Mouse (Mus musculus) C2C12 (cell line): Measurements from ENCODE around the gene Zdhhc13. TPM values are rescaled to one million over a fixed set of nuclear protein-coding genes. Genes with fewer than 3 reads are reported as not detected.

Experiments
- H3K27me3 ChIP-seq: one replicate; pipeline ENCODE4 v1.6.1; 2011; ENCODE audit not compliant: control insufficient read depth, insufficient read depth, insufficient read length
- H3K36me3 ChIP-seq: one replicate; pipeline ENCODE4 v1.6.1; 2011; ENCODE audit not compliant: control insufficient read depth, insufficient read depth
- H3K4me3 ChIP-seq: one replicate; pipeline ENCODE4 v1.5.1; 2011; ENCODE audit warnings: mild to moderate bottlenecking, control low read depth; ENCODE audit not compliant: poor library complexity, insufficient read depth, severe bottlenecking
- H3K79me2 ChIP-seq: one replicate; pipeline ENCODE4 v1.6.1; 2011; ENCODE audit not compliant: control insufficient read depth, insufficient read depth
- H3K79me3 ChIP-seq: one replicate; pipeline ENCODE4 v1.6.1; 2011; ENCODE audit warnings: low read depth, control low read depth
- H3ac ChIP-seq: one replicate; pipeline ENCODE3; 2011; ENCODE audit warnings: low read depth; ENCODE audit not compliant: control insufficient read depth, insufficient read length
- CEBPB ChIP-seq: IDR thresholded peaks from one replicate; pipeline ENCODE4 v1.6.1; 2011; ENCODE audit warnings: low read depth, mild to moderate bottlenecking, control low read depth, moderate library complexity
- CTCF ChIP-seq: IDR thresholded peaks from one replicate; pipeline ENCODE4 v1.5.1; 2011; ENCODE audit not compliant: control insufficient read depth, insufficient read depth, insufficient read length
- FOSL1 ChIP-seq: IDR thresholded peaks from one replicate; pipeline ENCODE4 v1.8.0; 2011; ENCODE audit warnings: mild to moderate bottlenecking, low read length; ENCODE audit not compliant: poor library complexity, insufficient read depth, severe bottlenecking
- MAX ChIP-seq: IDR thresholded peaks from one replicate; pipeline ENCODE4 v1.6.1; 2011; ENCODE audit warnings: mild to moderate bottlenecking, control low read depth
- MYOD1 ChIP-seq: IDR thresholded peaks from one replicate; pipeline ENCODE4 v1.6.1; 2011; ENCODE audit warnings: low read depth; ENCODE audit not compliant: control insufficient read depth, insufficient read length
- MYOG ChIP-seq: IDR thresholded peaks from one replicate; pipeline ENCODE4 v1.6.1; 2011; ENCODE audit not compliant: control insufficient read depth, insufficient read length; ENCODE audit errors: extremely low read depth
- USF1 ChIP-seq: IDR thresholded peaks from one replicate; pipeline ENCODE4 v1.6.1; 2011; ENCODE audit warnings: low read depth, mild to moderate bottlenecking, control low read depth, moderate library complexity
- polyA plus RNA-seq: library from polyadenylated mRNA; unstranded; fragments of >200 nt; fragmentation: generic; extraction: Trizol; gene quantifications from one replicate; pipeline ENCODE4 v1.2.1, GENCODE M21; 2012; ENCODE audit warnings: missing spikeins

Gene Zdhhc13
- polyA plus RNA-seq, 1 experiment = 12.2 TPM

DNA sequence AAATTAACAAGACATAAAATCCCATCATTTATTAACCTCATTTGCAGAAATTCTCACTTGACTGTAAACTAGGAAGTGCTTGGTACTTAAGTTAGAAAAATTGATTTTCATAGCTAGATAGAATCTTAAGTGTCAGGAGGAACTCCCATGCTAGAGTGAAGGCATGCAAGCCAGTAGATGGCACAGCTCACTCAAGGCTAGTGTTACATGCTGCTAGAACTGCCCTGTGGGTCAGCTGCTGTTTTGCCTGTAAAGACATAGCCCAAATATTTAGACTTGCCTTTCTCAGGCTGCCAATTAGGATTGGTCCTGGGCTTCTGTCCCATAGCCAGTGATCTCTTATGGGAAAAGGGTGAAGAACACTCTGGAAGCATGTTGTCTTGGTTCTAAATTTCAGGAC is 23.6 kb downstream of the Zdhhc13 start:
- Histone ChIP-seq H3K79me3 (no peaks in the 10 kb centered on the region), H3K27me3 (no peaks in the 10 kb centered on the region), H3K79me2 (no peaks in the 10 kb centered on the region), H3K36me3 (peaks cover 44% of the 10 kb centered on the region), H3K4me3 (no peak overlapping the region), H3ac (no peak overlapping the region)
- TF ChIP-seq CTCF (peak; percentile 6), USF1 (no peak)

DNA sequence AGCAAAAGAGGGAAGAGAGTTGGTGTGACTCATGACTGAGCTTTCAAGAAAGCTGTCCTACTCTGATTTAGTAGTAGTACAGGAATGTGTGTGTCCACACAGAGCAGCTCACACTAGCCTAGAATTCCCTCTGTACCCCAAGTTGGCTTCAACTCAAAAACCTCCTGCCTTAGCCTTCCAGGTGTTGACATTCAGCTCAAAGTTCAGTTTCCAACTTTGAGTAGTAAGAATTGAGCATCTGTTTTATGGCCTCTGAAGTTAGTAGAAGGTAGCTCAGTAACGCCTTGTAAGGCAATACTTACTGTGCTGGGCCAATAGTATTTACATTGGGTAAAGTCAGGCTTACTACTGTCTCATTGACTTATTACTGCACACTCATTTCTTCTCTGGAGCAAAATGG is 24.8 kb downstream of the Zdhhc13 start:
- no peaks in the 10 kb centered on the region for H3K27me3 ChIP-seq
- no peak overlapping the region for H3K4me3 ChIP-seq
- no peak overlapping the region for H3ac ChIP-seq
- H3K79me2 ChIP-seq = no peaks in the 10 kb centered on the region
- no peak for TF ChIP-seq MYOD1
- TF ChIP-seq FOSL1 = no peak
- no peak for TF ChIP-seq CEBPB
- TF ChIP-seq MAX = no peak
- TF ChIP-seq CTCF = no peak
- no peak for TF ChIP-seq USF1
- TF ChIP-seq MYOG = no peak
- H3K79me3 ChIP-seq = no peaks in the 10 kb centered on the region
- peaks cover 51% of the 10 kb centered on the region for H3K36me3 ChIP-seq

DNA sequence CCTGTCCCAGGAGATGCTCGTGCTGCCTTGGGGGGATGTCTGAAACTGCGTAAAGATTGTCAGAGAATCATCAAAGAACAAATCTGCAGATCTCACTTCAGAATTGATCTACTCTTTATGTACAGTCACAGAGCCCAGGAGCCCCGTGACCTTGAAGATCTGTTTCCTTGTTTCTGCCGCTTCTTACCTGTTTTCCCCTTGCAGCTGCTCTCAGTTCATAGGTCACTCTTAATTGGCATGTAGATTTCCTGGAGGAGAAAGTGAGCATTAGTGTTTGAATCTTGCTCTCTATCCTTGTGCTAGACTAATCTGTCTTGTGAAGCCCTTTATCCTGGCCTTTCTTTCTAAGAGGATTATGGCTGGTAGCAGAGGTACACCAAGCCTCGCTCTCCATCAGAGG is 32.9 kb downstream of the Zdhhc13 start:
- H3K27me3 ChIP-seq = no peaks in the 10 kb centered on the region
- H3K79me2 ChIP-seq = no peaks in the 10 kb centered on the region
- H3K4me3 ChIP-seq = no peak overlapping the region
- H3K79me3 ChIP-seq = no peaks in the 10 kb centered on the region
- TF ChIP-seq MYOG (no peak), MAX (no peak), CEBPB (no peak), MYOD1 (no peak), FOSL1 (no peak), USF1 (no peak), CTCF (no peak)
- no peak overlapping the region for H3ac ChIP-seq
- peaks cover 79% of the 10 kb centered on the region for H3K36me3 ChIP-seq

DNA sequence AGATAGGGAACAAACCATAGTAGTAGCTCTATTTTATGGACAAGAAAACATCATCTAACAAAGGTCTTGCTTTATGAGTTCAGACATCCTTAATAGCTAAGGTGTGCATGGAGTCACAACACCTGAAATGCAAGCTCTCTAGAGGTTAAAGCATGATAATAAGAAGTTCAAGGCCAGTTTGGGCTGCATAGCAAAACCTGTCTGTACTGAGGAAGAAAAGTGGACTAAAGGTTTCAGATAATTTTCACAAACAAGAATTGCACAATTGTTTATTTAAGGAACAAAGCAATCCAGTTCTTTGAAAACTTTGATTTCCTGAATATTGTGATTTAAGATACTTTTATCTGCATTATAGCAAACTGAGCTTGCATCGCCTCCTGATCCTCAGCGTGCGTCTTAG is 34.8 kb downstream of the Zdhhc13 start:
- H3K36me3 ChIP-seq = peaks cover 70% of the 10 kb centered on the region
- TF ChIP-seq MYOG (no peak), CEBPB (no peak), USF1 (no peak), CTCF (no peak), MAX (no peak), FOSL1 (no peak), MYOD1 (no peak)
- H3K4me3 ChIP-seq = no peak overlapping the region
- no peaks in the 10 kb centered on the region for H3K27me3 ChIP-seq
- H3K79me2 ChIP-seq = no peaks in the 10 kb centered on the region
- no peak overlapping the region for H3ac ChIP-seq
- no peaks in the 10 kb centered on the region for H3K79me3 ChIP-seq

DNA sequence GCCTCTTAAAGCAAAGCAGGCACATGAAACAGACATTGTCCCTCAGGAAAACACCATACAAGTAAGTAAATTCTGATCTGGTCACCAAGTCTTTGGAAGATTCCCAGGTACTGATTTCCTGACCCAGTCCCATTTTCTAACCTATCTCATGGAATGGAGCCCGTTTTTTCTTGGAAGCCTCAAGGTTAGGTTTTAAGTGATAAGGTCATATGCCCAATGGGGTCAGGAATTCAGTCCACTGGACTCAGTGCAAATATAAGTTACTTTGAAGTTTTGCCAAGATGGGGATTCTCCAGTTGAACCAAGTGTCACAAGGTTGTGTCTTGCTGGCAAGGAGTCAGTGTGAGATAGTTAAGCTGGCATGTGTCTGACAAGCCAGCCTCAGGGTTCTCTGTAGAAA is 35.9 kb downstream of the Zdhhc13 start:
- H3K36me3 ChIP-seq = peaks cover 61% of the 10 kb centered on the region
- H3K79me3 ChIP-seq = no peaks in the 10 kb centered on the region
- H3ac ChIP-seq = no peak overlapping the region
- H3K27me3 ChIP-seq = no peaks in the 10 kb centered on the region
- TF ChIP-seq MYOD1 = no peak
- no peak for TF ChIP-seq USF1
- no peak for TF ChIP-seq CEBPB
- TF ChIP-seq MAX = no peak
- H3K4me3 ChIP-seq = no peak overlapping the region
- H3K79me2 ChIP-seq = no peaks in the 10 kb centered on the region

DNA sequence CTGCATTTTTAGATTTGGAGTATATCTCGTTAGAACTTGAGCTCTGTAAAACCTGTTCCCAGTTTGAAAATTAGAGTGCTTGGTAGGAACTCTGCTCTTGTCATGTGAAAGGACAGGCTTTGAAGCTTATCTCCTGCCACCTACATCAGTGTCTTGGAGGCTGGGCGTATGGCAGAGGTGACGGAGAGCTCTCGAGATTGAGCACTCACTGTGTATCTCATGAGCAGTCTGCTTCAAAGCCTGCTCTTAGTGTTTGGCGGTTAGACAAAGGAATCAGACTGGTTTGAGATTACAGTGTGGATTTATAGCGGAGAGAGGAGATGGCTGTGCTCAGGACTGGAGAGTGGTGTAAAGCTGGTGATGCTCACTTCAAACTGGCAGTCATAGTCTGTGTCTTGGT is 36.4 kb downstream of the Zdhhc13 start:
- H3ac ChIP-seq = no peak overlapping the region
- H3K4me3 ChIP-seq = no peak overlapping the region
- TF ChIP-seq FOSL1 = no peak
- TF ChIP-seq CEBPB = no peak
- no peak for TF ChIP-seq MAX
- H3K27me3 ChIP-seq = no peaks in the 10 kb centered on the region
- peaks cover 56% of the 10 kb centered on the region for H3K36me3 ChIP-seq
- no peaks in the 10 kb centered on the region for H3K79me3 ChIP-seq
- no peaks in the 10 kb centered on the region for H3K79me2 ChIP-seq
